Mouse (Mus musculus) CH12.LX (cell line): ENCODE measurements at regions not wholly inside any gene's neighbourhood (a gene's known extent, or its start where the extent isn't known, plus 50 kb on each side); places are given as distances from the start of the nearest gene placed in this dataset.

Source experiments
- DNase-seq: peaks from one replicate; pipeline ENCODE4 v3.0.0-alpha.2; 2013; ENCODE audit errors: extremely low read depth
- H3K27ac ChIP-seq: 2 replicates; pipeline ENCODE4 v1.5.1; 2012; ENCODE audit warnings: low read depth, mild to moderate bottlenecking, control low read depth, moderate library complexity; ENCODE audit not compliant: insufficient read depth
- H3K27me3 ChIP-seq: replicated peaks from 2 replicates; pipeline ENCODE3; 2012; ENCODE audit warnings: inconsistent platforms
- H3K36me3 ChIP-seq, 2 experiments: replicated peaks in 1 of 2; 2 replicates each; pipeline versions ENCODE3 to v1.6.1; 2012; ENCODE audit warnings: inconsistent platforms in 1 of 2, low read length in 1 of 2, mild to moderate bottlenecking in 1 of 2, mixed read lengths in 1 of 2, moderate library complexity in 1 of 2; ENCODE audit not compliant: control insufficient read depth in 1 of 2, insufficient read depth in 1 of 2
- H3K4me1 ChIP-seq, 2 experiments: 2 replicates each; pipeline ENCODE4 v1.6.1; 2012; ENCODE audit warnings: inconsistent platforms in 1 of 2, moderate library complexity in 1 of 2; ENCODE audit not compliant: insufficient read depth in 2 of 2, control insufficient read depth in 1 of 2
- H3K4me2 ChIP-seq: 2 replicates; pipeline ENCODE4 v1.6.1; 2012; ENCODE audit warnings: low read depth, mild to moderate bottlenecking, control low read depth; ENCODE audit not compliant: poor library complexity, insufficient read depth, severe bottlenecking
- H3K4me3 ChIP-seq, 3 experiments: fragments of 150-350 bp in 1 of 3; sonication (generic) in 1 of 3; replicated peaks in 1 of 3; 2 replicates each; pipeline versions ENCODE3 to v1.5.1; 2011 to 2012; ENCODE audit warnings: low read depth in 2 of 3, low read length in 2 of 3, mild to moderate bottlenecking in 2 of 3, moderate library complexity in 2 of 3, control low read depth in 1 of 3, improper control_type of control experiment in 1 of 3, inconsistent platforms in 1 of 3, mixed read lengths in 1 of 3; ENCODE audit not compliant: poor library complexity in 1 of 3
- H3K79me2 ChIP-seq: replicated peaks from 2 replicates; pipeline ENCODE4 v1.6.1; 2012; ENCODE audit warnings: mild to moderate bottlenecking, moderate library complexity; ENCODE audit not compliant: control insufficient read depth, poor library complexity, insufficient read depth, severe bottlenecking; ENCODE audit errors: extremely low read depth
- H3K9ac ChIP-seq: 2 replicates; pipeline ENCODE4 v1.6.1; 2012; ENCODE audit warnings: low read depth, mild to moderate bottlenecking, control low read depth, moderate library complexity; ENCODE audit not compliant: insufficient read depth
- H3K9me3 ChIP-seq: replicated peaks from 2 replicates; pipeline ENCODE3; 2012; ENCODE audit warnings: low read length, inconsistent platforms, mixed read lengths
- CHD2 ChIP-seq: IDR thresholded peaks from 2 replicates; pipeline ENCODE4 v1.6.1; 2011; ENCODE audit warnings: low read length, improper control_type of control experiment
- ETS1 ChIP-seq: conservative IDR thresholded peaks from 2 replicates; pipeline ENCODE4 v1.6.1; 2012; ENCODE audit warnings: low read depth, mild to moderate bottlenecking, inconsistent platforms, low read length, improper control_type of control experiment, moderate library complexity
- GABPA ChIP-seq: IDR thresholded peaks from 2 replicates; pipeline ENCODE4 v1.6.1; 2012; ENCODE audit warnings: low read depth, low read length, improper control_type of control experiment, inconsistent platforms; ENCODE audit not compliant: insufficient replicate concordance
- KAT2A ChIP-seq: IDR thresholded peaks from 2 replicates; pipeline ENCODE4 v1.6.1; 2012; ENCODE audit warnings: low read length, improper control_type of control experiment, inconsistent platforms; ENCODE audit not compliant: insufficient replicate concordance
- MAFK ChIP-seq: IDR thresholded peaks from 2 replicates; pipeline ENCODE4 v1.6.1; 2011; ENCODE audit warnings: low read length, improper control_type of control experiment; ENCODE audit not compliant: insufficient replicate concordance
- MAZ ChIP-seq: IDR thresholded peaks from 2 replicates; pipeline ENCODE4 v1.6.1; 2012; ENCODE audit warnings: low read depth, mild to moderate bottlenecking, inconsistent platforms, low read length, improper control_type of control experiment, moderate library complexity
- MXI1 ChIP-seq: IDR thresholded peaks from 2 replicates; pipeline ENCODE4 v1.6.1; 2011; ENCODE audit warnings: mild to moderate bottlenecking, low read depth, low read length, improper control_type of control experiment
- MYC ChIP-seq: IDR thresholded peaks from 2 replicates; pipeline ENCODE4 v1.6.1; 2011; ENCODE audit warnings: low read depth, mild to moderate bottlenecking, improper control_type of control experiment, low read length
- NELFE ChIP-seq: IDR thresholded peaks from 2 replicates; pipeline ENCODE4 v1.6.1; 2011; ENCODE audit warnings: low read depth, low read length, improper control_type of control experiment
- NRF1 ChIP-seq: IDR thresholded peaks from 2 replicates; pipeline ENCODE4 v1.6.1; 2014; ENCODE audit warnings: low read depth, mild to moderate bottlenecking, inconsistent platforms, low read length, improper control_type of control experiment, moderate library complexity
- PAX5 ChIP-seq: IDR thresholded peaks from 2 replicates; pipeline ENCODE4 v1.6.1; 2012; ENCODE audit warnings: low read length, inconsistent platforms, mixed read lengths
- POLR2AphosphoS2 ChIP-seq: IDR thresholded peaks from 2 replicates; pipeline ENCODE4 v1.6.1; 2011; ENCODE audit warnings: low read depth, low read length, improper control_type of control experiment
- RCOR1 ChIP-seq: conservative IDR thresholded peaks from 2 replicates; pipeline ENCODE4 v1.6.1; 2012; ENCODE audit warnings: low read depth, mild to moderate bottlenecking, inconsistent platforms, low read length, improper control_type of control experiment
- SIN3A ChIP-seq: IDR thresholded peaks from 2 replicates; pipeline ENCODE4 v1.6.1; 2012; ENCODE audit warnings: low read length, improper control_type of control experiment, inconsistent platforms
- TBP ChIP-seq: conservative IDR thresholded peaks from 2 replicates; pipeline ENCODE4 v1.6.1; 2011; ENCODE audit warnings: low read depth, low read length, improper control_type of control experiment
- ZC3H11A ChIP-seq: IDR thresholded peaks from 2 replicates; pipeline ENCODE4 v1.6.1; 2012; ENCODE audit warnings: low read depth, mild to moderate bottlenecking, inconsistent platforms, low read length, improper control_type of control experiment
- ZMIZ1 ChIP-seq: IDR thresholded peaks from 2 replicates; pipeline ENCODE4 v1.6.1; 2012; ENCODE audit warnings: low read depth, mild to moderate bottlenecking, inconsistent platforms, low read length, improper control_type of control experiment
- ZNF384 ChIP-seq: IDR thresholded peaks from 2 replicates; pipeline ENCODE4 v1.6.1; 2012; ENCODE audit warnings: low read depth, low read length, improper control_type of control experiment, inconsistent platforms
- dilution Hi-C: fragments of 300-500 bp; cut with MboI; formaldehyde crosslinking; loops from 2 replicates; pipeline ENCODE4 v1.14.3; 2020; ENCODE audit warnings: low sequenced_read_pairs; ENCODE audit not compliant: extremely low pct_unique_long_range_greater_than_20kb, extremely low pct_ligation_motif_present
- in situ Hi-C: fragments of 300-500 bp; cut with MboI; formaldehyde crosslinking; loops from 3 replicates; pipeline ENCODE4 v1.14.3; 2019; ENCODE audit warnings: low sequenced_read_pairs, low pct_ligation_motif_present, low pct_unique_long_range_greater_than_20kb, mixed read lengths

- H3K36me3 ChIP-seq, result no peaks in the 10 kb centered on the region
- no peak overlapping the region for H3K4me2 ChIP-seq
- no peak overlapping the region for H3K27ac ChIP-seq
- H3K9ac ChIP-seq, result no peak overlapping the region
- no peaks in the 10 kb centered on the region for H3K27me3 ChIP-seq
- H3K9me3 ChIP-seq, result no peaks in the 10 kb centered on the region
- in situ Hi-C loops, result no loop called here
- TF ChIP-seq NELFE (no peak), SIN3A (no peak), ZMIZ1 (no peak), KAT2A (no peak), ETS1 (0 out of 2 replicates have a peak, but pooled peaks have one; percentile 11), CHD2 (no peak), NRF1 (no peak), MAFK (no peak), POLR2AphosphoS2 (no peak)
- H3K79me2 ChIP-seq, result no peaks in the 10 kb centered on the region
- H3K4me1 ChIP-seq, result peaks cover 0 to 16% of the 10 kb centered on the region in 2 experiments; a peak in 2 of 4 replicates
- dilution Hi-C loops, result no loop called here
- DNase-seq, result peak; percentile 24
- no peak overlapping the region for H3K4me3 ChIP-seq
Observed at GRCm38 (mm10) chr13:102087766-102088165, 319.7 kb upstream of the Pik3r1 start.

- dilution Hi-C loops, result no loop called here
- no peak overlapping the region for H3K9ac ChIP-seq
- no peak overlapping the region for H3K27ac ChIP-seq
- no peak for TF ChIP-seq POLR2AphosphoS2
- no peak for TF ChIP-seq MAZ
- no peak for TF ChIP-seq CHD2
- TF ChIP-seq GABPA, result no peak
- TF ChIP-seq, all 38 proteins: peak for 0
- no peak for DNase-seq
- Histone ChIP-seq H3K79me2 (no peaks in the 10 kb centered on the region), H3K4me3 (no peak overlapping the region), H3K9me3 (no peaks in the 10 kb centered on the region), H3K27me3 (no peaks in the 10 kb centered on the region), H3K4me2 (no peak overlapping the region), H3K36me3 (no peaks in the 10 kb centered on the region), H3K4me1 (peaks cover 0 to 24% of the 10 kb centered on the region in 2 experiments; a peak in 2 of 4 replicates)
- in situ Hi-C loops, result no loop called here
Observed at GRCm38 (mm10) chr13:102089551-102089950, 321.5 kb upstream of the Pik3r1 start.

GRCm38 (mm10) chr13:102094193-102094592, 326.2 kb upstream of the Pik3r1 start:
- Histone ChIP-seq H3K4me3 (no peak overlapping the region), H3K27ac (no peak overlapping the region), H3K4me2 (no peak overlapping the region), H3K9ac (no peak overlapping the region), H3K4me1 (peaks cover 0 to 8% of the 10 kb centered on the region in 2 experiments; a peak in 2 of 4 replicates), H3K36me3 (no peaks in the 10 kb centered on the region), H3K9me3 (no peaks in the 10 kb centered on the region), H3K27me3 (no peaks in the 10 kb centered on the region), H3K79me2 (no peaks in the 10 kb centered on the region)
- dilution Hi-C loops, result no loop called here
- no peak for TF ChIP-seq ZC3H11A
- TF ChIP-seq NELFE, result no peak
- TF ChIP-seq PAX5, result no peak
- TF ChIP-seq MXI1, result no peak
- TF ChIP-seq MYC, result no peak
- no peak for TF ChIP-seq ZNF384
- no peak for TF ChIP-seq RCOR1
- TF ChIP-seq CHD2, result no peak
- TF ChIP-seq MAZ, result no peak
- no peak for TF ChIP-seq TBP
- no peak for TF ChIP-seq GABPA
- DNase-seq, result peak; percentile 18
- in situ Hi-C loops, result no loop called here
